Mouse (Mus musculus): ENCODE measurements around the gene Xpot.

GRCm38 (mm10) chr10:121586675-121587370, 39.3 kb downstream of the Xpot start, which contains the start of gene Tbk1:
- peak; percentile 78; the same call in 1 of the 2 replicates for TF ChIP-seq POLR2A (IDR thresholded peaks at IDR 0.05; ENCODE audit: borderline replicate concordance, control insufficient read depth, low read depth, low read length)
- TF ChIP-seq CTCF (IDR thresholded peaks at IDR 0.05; ENCODE audit: control insufficient read depth, insufficient read depth, low read length), result no peak

Measured in bone marrow, adult 2 months (tissue).